Mouse (Mus musculus) forebrain, embryonic 12.5 days (tissue): ENCODE results near the gene Syt12. TPM values are rescaled to one million over a fixed set of nuclear protein-coding genes. Genes with fewer than 3 reads are reported as not detected.
A peak's percentile ranks its signal among the peaks of the same experiment; 100 is the strongest.

Experiments
- ATAC-seq: fragments of 200-750 bp; cut with Nextera tagmentation; 2 replicates; pipeline ENCODE4 v1.8.0; 2017; ENCODE audit warnings: moderate TSS enrichment; ENCODE audit not compliant: low FRiP score
- H3K27ac ChIP-seq: fragments of 300-500 bp; sonication (generic); 2 replicates; pipeline ENCODE4 v1.5.1; 2016; ENCODE audit warnings: mild to moderate bottlenecking
- H3K27me3 ChIP-seq: fragments of 300-500 bp; sonication (generic); 2 replicates; pipeline ENCODE4 v1.6.1; 2016; ENCODE audit warnings: mild to moderate bottlenecking
- H3K36me3 ChIP-seq: fragments of 300-500 bp; sonication (generic); replicated peaks from 2 replicates; pipeline ENCODE4 v1.6.1; 2016; ENCODE audit warnings: mild to moderate bottlenecking
- H3K4me1 ChIP-seq: fragments of 300-500 bp; sonication (generic); 2 replicates; pipeline ENCODE4 v1.6.1; 2016
- H3K4me2 ChIP-seq: fragments of 300-500 bp; sonication (generic); 2 replicates; pipeline ENCODE4 v1.6.1; 2016; ENCODE audit warnings: mild to moderate bottlenecking, moderate library complexity
- H3K4me3 ChIP-seq: fragments of 300-500 bp; sonication (generic); replicated peaks from 2 replicates; pipeline ENCODE4 v1.5.1; 2016; ENCODE audit warnings: mild to moderate bottlenecking
- H3K9ac ChIP-seq: fragments of 300-500 bp; sonication (generic); 2 replicates; pipeline ENCODE4 v1.6.1; 2016; ENCODE audit warnings: mild to moderate bottlenecking
- H3K9me3 ChIP-seq: fragments of 300-500 bp; sonication (generic); 2 replicates; pipeline ENCODE4 v1.6.1; 2016
- WGBS: fragments of 180-500 bp; shearing (Covaris S2); methylation state at CpG from one replicate; pipeline ENCODE4 v1.1.7; 2016; 5-methylcytosine and 5-hydroxymethylcytosine counted together
- polyA plus RNA-seq: library from polyadenylated mRNA; unstranded; fragments of >200 nt; fragmentation: Nextera tagmentation; extraction: Ambion mirVana; gene quantifications from 2 replicates; pipeline ENCODE4 v1.2.1, GENCODE M21; 2016

The Syt12 gene
- polyA plus RNA-seq, 1 experiment from 2014 or later: 1.3 TPM

DNA sequence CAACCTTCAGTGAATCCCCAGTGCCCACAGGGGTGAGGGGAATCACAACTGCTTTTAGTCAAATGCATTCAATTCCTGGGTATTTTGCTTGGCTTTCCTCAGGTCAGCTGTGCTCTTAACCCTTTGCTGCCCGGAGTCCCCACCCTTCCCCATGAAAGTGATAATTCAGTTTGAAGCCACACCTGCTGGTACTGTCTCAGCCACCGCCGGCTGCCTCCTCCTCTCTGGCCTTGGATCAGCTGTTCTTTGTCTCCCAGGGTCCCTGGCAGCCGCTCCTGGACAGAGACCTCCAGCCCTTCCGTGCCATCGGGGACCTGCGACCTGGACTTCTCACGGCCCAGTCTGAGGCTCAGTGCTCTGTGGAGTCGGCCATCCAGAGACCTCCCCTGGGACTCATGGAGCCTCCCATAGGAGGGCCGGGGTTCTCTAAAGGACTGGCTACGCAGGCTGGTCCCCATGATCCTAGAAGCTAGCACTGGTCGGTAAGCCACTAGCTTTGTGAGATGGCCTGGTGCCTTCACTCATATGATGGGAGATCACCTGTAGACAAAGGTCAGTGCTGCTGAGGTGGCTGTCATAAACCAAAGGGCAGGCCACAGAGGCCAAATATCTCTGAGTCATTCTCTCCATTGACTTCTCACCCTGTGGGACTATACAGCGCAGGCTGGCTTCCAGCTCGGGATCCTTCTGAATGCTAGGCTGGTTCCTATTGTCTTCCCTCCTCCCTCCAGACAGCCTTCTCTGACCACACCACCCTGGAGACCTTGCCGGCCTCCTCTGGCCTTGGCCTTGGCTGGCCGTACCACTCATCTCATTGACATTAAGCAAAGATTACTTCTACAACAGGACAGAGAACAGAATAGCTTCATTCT is 21.1 kb upstream of the Syt12 start, which contains the start of gene 2010003K11Rik:
2010003K11Rik (minus strand) TSS at position 522 of the 872 bp plus-strand sequence.
- H3K27ac ChIP-seq: no peak within 1 kb of the TSS
- no peak for ATAC-seq

DNA sequence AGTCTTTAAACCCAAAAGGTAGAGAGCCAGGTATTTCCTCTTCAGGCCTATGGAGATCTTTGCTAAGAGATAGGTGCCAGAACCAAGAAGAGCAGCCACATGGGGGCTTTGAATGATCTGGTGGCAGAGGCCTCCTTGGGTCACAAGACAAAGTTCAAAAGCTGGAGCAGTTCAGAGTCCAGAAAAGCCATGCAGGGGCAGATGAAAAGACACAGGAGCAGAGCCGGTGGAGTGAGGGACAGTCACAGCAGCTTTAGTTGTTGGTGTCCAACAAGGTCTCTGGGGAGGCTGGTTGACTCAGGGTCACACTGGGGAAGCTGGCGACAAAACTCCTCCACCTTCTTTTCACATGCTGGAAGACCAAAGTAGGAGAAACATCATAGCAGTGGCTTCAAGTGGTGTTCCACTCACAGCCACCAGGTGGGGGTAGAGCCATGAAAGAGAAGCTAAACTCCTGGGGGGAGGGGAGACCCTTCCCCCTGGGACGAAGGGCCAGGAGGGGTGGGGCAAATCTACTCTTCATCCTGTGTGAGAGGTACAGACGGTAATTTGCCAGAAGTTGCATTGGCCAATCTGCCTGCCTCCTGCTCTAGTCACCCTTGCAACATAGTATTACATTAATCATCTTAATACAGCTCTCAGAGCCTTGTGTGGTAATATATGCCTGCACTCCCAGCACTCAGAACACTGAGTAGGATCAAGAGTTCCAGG is 20.2 kb upstream of the Syt12 start:
- 10% methylated on average over 4 of the region's 4 CpGs for WGBS

More for the DNA sequence above, 21.1 kb upstream of the Syt12 start, which contains the start of gene 2010003K11Rik:
- Histone ChIP-seq H3K4me2 (no peak within 1 kb of the TSS), H3K36me3 (no peaks in the 10 kb centered on the region), H3K27me3 (0 out of 2 replicates have a peak, but pooled peaks cover 6% of the 10 kb centered on the region), H3K4me1 (peaks cover 5% of the 10 kb centered on the region), H3K9ac (0 out of 2 replicates have a peak within 1 kb of the TSS, but pooled peaks have one; percentile 21), H3K4me3 (no peak within 1 kb of the TSS), H3K9me3 (no peaks in the 10 kb centered on the region)
- 65% methylated on average over 16 of the region's 16 CpGs for WGBS

DNA sequence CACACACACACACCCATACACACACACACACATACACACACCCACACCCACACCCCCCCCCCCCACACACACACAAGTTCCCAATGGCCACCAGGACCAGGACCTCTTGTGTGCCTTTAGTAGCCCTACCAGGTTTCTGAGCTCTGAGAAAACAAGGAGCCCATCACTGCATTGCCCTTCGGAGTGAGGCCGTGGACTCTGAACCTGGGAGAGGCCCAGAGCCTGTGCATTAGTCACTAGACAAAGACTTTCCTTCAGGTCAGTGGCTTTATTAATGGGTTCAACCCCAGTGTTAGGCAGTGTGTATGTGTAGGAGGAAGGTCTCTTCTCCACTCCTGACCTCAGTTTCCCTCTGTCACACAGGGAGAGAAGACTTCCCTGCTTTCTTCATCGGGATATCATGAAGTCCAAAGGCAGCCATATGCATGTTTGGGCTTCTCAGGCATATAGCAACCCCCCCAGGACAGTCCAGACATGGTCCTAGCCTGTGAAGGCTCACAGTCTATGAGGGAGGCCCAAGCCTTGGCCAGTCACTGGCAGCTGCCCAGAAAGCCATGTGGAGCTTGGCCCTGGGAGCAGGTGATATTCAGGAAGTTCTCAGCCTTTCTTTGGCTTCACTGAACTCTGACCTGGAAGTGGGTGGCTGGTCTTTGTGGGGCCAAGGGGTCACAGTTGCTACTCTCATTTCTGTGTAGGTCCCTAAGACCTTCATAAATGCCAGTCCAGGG is 19.5 kb upstream of the Syt12 start:
- Histone ChIP-seq H3K27ac (no peak overlapping the region), H3K4me3 (no peak overlapping the region), H3K4me2 (no peak overlapping the region), H3K36me3 (no peaks in the 10 kb centered on the region), H3K27me3 (0 out of 2 replicates have a peak, but pooled peaks cover 6% of the 10 kb centered on the region), H3K9ac (no peak overlapping the region), H3K9me3 (no peaks in the 10 kb centered on the region), H3K4me1 (peaks cover 5% of the 10 kb centered on the region)
- no peak for ATAC-seq
- 82% methylated on average over 3 of the region's 3 CpGs for WGBS

More for the DNA sequence above, 20.2 kb upstream of the Syt12 start:
- Histone ChIP-seq H3K9me3 (no peaks in the 10 kb centered on the region), H3K4me3 (no peak overlapping the region), H3K9ac (0 out of 2 replicates have a peak overlapping the region, but pooled peaks have one; percentile 21), H3K4me1 (peaks cover 5% of the 10 kb centered on the region), H3K27me3 (0 out of 2 replicates have a peak, but pooled peaks cover 6% of the 10 kb centered on the region), H3K4me2 (no peak overlapping the region), H3K27ac (no peak overlapping the region), H3K36me3 (no peaks in the 10 kb centered on the region)
- ATAC-seq: peak; percentile 51; the same call in 1 of the 2 replicates

DNA sequence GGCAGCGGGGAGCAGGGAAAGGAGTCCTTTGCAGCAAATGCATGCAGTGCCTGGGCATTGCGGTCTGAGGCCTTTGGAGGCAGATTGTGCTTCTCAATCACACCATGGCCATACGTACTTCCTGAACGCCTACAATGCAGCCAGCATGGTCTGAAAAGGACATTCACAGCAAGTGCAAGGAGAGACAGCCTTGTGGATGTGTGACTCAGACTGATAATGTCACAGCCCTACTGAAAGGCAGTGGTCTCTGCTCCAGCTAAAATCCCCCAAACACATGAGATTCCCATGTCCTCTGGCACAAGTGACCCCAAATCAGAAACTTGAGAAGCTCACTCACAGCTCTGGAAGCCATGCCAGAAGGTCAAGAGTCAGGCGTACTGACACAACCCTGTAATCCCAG is 18.6 kb upstream of the Syt12 start:
- H3K27ac ChIP-seq: no peak overlapping the region
- H3K4me3 ChIP-seq: no peak overlapping the region
- H3K4me1 ChIP-seq: peaks cover 5% of the 10 kb centered on the region
- 0 out of 2 replicates have a peak, but pooled peaks cover 6% of the 10 kb centered on the region for H3K27me3 ChIP-seq
- no peak overlapping the region for H3K4me2 ChIP-seq
- 88% methylated on average over 5 of the region's 5 CpGs for WGBS
- ATAC-seq: no peak
- H3K36me3 ChIP-seq: no peaks in the 10 kb centered on the region
- no peaks in the 10 kb centered on the region for H3K9me3 ChIP-seq
- H3K9ac ChIP-seq: no peak overlapping the region

DNA sequence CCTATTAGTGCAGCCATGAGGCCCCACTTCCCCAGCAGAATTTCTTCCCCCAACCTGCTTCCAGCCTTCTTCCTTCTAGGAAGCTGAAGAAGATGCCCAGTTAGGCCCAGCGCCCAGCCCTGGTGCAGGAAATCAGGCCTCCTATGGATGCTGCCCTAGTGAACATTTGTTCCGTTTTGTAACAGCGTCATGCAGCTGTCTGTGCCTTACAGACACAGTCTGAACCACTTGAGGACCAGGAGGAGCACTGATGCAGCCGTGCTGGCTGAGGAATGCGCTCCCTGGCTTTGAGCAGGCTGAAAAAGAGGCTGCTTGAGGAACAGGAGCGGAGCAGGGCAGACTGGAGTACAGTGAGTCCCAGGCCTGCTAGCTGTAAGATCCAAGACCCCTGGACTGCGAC is 17.5 kb upstream of the Syt12 start:
- H3K4me1 ChIP-seq: peaks cover 5% of the 10 kb centered on the region
- H3K27ac ChIP-seq: no peak overlapping the region
- H3K9me3 ChIP-seq: no peaks in the 10 kb centered on the region
- H3K4me2 ChIP-seq: no peak overlapping the region
- H3K36me3 ChIP-seq: no peaks in the 10 kb centered on the region
- no peak overlapping the region for H3K9ac ChIP-seq
- H3K27me3 ChIP-seq: 0 out of 2 replicates have a peak, but pooled peaks cover 6% of the 10 kb centered on the region
- 79% methylated on average over 7 of the region's 7 CpGs for WGBS
- H3K4me3 ChIP-seq: no peak overlapping the region
- no peak for ATAC-seq

DNA sequence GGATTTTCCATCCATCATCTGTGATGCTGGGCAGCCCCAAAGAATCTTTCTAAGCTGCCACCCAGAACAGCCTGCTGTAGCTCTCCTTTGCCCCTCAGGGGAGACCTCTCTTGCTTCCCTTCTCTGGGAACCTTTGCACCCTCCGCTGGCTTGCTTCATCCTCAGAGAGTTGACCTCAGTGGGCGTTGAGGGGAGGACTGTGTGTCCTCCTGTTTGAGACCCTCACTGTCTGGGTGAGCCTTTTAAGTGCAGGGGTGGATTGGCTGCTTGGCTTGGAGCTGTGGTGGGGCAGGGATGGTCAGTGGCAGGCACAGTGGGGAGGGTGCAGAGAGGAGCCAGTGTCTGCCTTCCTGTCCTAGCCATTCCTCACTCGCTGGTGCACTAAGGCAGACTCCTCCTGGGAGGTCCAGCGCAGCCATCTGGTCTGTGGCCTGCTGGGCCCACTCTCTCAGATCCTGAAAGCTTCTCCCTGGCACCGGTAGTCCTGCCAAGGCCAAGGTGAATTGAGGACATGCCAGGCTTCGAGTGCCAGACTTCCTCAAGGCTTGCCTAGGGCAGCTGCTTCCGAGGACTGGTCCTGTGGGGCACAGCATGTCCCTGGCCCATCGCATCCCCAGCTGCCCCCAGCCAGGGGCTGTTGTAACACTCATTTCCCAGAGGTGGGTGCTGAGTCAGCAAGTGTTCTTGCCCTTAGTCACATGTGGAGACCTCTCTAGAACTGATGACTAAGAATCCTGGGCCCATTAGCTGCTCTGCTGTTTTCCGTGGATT is 15.5 kb upstream of the Syt12 start:
- no peak overlapping the region for H3K4me3 ChIP-seq
- H3K36me3 ChIP-seq: no peaks in the 10 kb centered on the region
- no peaks in the 10 kb centered on the region for H3K27me3 ChIP-seq
- no peak overlapping the region for H3K9ac ChIP-seq
- H3K4me1 ChIP-seq: peaks cover 2% of the 10 kb centered on the region
- ATAC-seq: no peak
- WGBS: 57% methylated on average over 9 of the region's 9 CpGs
- H3K4me2 ChIP-seq: no peak overlapping the region
- no peak overlapping the region for H3K27ac ChIP-seq
- no peaks in the 10 kb centered on the region for H3K9me3 ChIP-seq

DNA sequence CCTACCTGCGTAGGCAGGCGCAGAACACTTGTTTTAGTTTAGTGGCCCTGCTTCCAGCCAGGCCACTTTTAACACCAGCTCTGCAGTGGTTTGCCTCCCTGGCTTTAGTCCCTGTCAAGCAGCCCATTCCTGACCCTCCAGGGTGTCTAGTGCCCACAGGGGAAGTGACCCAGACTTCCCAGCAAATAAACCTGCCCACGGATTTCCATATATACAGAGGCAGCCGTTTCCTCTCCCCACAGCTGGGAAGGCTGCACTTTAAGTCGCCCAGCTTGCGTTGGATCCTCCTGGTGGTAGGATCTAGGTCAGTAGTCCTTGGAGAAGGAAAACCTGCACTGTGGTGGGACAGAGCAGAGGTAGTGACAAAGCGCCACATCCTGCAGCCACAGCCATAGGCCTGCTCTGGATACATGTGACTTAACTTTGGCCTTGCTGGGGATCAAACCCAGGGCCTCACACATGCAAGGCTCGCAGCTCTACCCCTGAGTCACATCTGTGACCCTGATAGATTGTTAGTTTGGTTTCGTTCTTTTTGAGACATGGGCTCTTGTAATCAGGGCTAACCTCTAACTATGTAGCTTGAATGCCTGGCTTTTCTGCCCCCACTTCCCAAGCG is 13.9 kb upstream of the Syt12 start:
- no peaks in the 10 kb centered on the region for H3K4me1 ChIP-seq
- no peak overlapping the region for H3K27ac ChIP-seq
- H3K36me3 ChIP-seq: no peaks in the 10 kb centered on the region
- no peak for ATAC-seq
- H3K9ac ChIP-seq: no peak overlapping the region
- no peaks in the 10 kb centered on the region for H3K9me3 ChIP-seq
- no peak overlapping the region for H3K4me3 ChIP-seq
- 78% methylated on average over 10 of the region's 10 CpGs for WGBS
- H3K27me3 ChIP-seq: no peaks in the 10 kb centered on the region
- no peak overlapping the region for H3K4me2 ChIP-seq

DNA sequence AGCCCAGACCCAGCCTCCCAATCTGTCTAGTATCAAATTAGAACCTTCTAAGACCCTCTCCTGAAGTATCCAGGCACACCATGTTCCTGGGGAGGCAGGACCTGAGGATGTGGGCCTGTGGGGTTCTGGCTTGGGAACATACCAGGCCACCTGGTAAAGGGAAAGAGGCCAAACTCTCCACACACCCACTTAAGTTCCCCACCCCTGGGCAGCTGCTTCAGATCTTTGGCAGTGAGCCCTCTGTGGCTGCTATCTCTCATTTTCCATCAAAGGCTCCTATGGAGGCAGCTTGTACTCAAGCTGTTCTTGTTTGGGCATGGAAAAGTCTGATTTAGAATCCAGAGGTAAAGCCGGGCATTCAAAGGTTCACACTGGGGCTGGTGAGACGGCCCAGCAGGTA is 10.6 kb upstream of the Syt12 start:
- no peaks in the 10 kb centered on the region for H3K4me1 ChIP-seq
- 81% methylated on average over 2 of the region's 2 CpGs for WGBS
- H3K9ac ChIP-seq: no peak overlapping the region
- no peak overlapping the region for H3K27ac ChIP-seq
- H3K4me2 ChIP-seq: no peak overlapping the region
- H3K4me3 ChIP-seq: no peak overlapping the region
- H3K36me3 ChIP-seq: no peaks in the 10 kb centered on the region
- no peak for ATAC-seq
- no peaks in the 10 kb centered on the region for H3K27me3 ChIP-seq
- H3K9me3 ChIP-seq: no peaks in the 10 kb centered on the region

DNA sequence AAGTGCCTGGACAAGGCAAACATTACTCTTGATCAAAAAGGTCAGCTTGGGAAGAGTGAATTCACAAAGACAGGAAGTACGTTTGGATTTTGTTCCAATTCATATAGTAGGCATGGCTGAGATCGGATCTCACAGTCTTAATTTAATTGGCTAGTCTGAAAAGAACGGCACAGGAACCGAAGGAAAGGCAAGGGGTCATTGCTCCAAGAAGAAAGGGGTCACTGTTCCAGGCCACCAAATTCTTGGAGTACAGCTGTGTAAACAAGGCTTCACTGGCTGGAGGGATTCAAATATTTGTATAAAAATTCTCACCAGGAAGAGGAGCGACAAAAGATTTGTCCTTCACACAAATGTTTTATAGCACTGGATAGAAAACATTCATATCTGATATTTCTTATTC is 7.8 kb upstream of the Syt12 start:
- 59% methylated on average over 5 of the region's 5 CpGs for WGBS
- H3K4me2 ChIP-seq: no peak overlapping the region
- no peaks in the 10 kb centered on the region for H3K9me3 ChIP-seq
- H3K36me3 ChIP-seq: no peaks in the 10 kb centered on the region
- no peak overlapping the region for H3K9ac ChIP-seq
- ATAC-seq: no peak
- no peak overlapping the region for H3K27ac ChIP-seq
- H3K4me3 ChIP-seq: no peak overlapping the region
- H3K4me1 ChIP-seq: no peaks in the 10 kb centered on the region
- H3K27me3 ChIP-seq: peaks cover 3% of the 10 kb centered on the region; the same call in 1 of the 2 replicates

DNA sequence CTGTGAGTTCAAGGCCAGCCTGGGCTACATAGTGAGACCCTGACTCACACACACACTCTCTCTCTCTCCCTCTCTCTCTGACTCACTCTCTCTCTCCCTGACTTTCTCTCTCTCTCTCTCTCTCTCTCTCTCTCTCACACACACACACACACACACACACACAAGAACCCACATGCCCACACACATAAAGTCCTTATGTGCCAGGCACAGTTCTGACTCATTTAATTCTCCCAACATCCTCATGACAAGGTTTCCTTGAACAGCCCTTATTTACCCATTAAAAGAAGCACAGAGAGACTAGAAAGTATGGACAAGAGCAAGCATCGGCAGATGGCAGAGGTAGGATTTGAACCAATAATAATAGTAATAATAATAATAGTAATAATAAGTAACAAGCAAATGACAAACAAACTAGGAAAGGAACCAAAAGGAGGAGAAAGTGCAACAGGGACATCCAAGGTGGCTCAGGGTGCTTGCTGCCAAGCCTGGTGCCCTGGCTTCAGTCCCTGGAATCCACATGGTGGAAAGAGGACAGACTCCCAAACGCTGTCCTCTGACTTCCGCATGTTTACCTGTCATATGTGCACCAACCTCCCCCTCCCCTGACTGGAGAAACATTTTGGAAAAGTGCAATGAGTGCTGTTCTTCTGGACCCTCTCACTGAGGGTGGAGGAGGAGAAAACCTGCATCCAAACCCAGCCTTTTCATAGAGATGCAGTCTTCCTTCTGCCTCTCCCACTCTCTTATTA is 5.0 kb upstream of the Syt12 start:
- Histone ChIP-seq H3K9ac (no peak overlapping the region), H3K4me1 (peaks cover under 1% of the 10 kb centered on the region), H3K36me3 (no peaks in the 10 kb centered on the region), H3K27ac (no peak overlapping the region), H3K9me3 (no peaks in the 10 kb centered on the region), H3K4me3 (no peak overlapping the region), H3K27me3 (peaks cover 26% of the 10 kb centered on the region), H3K4me2 (no peak overlapping the region)
- no peak for ATAC-seq
- 92% methylated on average over 3 of the region's 3 CpGs for WGBS

DNA sequence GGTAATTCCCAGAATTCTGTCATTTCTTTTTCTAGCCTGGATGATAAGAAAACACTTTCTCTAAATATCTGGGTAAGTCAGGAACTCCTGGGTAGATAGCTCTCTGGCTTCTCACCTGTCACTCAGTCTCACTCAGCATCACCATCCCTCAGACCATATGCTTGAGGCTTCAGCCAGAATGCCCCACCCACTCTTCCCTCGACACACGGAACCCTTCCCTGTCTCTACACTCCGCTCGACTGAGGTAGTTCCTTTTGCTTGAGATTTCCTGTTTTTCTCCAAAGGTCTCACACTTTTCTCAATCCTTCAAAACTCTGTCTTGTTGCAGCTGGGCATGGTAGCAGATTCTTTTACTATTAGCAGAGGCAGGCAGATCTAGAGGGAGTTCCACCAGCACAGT is 4.1 kb upstream of the Syt12 start:
- Histone ChIP-seq H3K27me3 (peaks cover 35% of the 10 kb centered on the region), H3K4me1 (peaks cover 10% of the 10 kb centered on the region), H3K36me3 (no peaks in the 10 kb centered on the region), H3K4me3 (no peak overlapping the region), H3K4me2 (no peak overlapping the region), H3K27ac (no peak overlapping the region), H3K9me3 (no peaks in the 10 kb centered on the region), H3K9ac (no peak overlapping the region)
- WGBS: 66% methylated on average over 4 of the region's 4 CpGs
- no peak for ATAC-seq
